Mouse (Mus musculus): ENCODE results near the gene Nat8f4. TPM values are rescaled to one million over a fixed set of nuclear protein-coding genes. Genes with fewer than 3 reads are reported as not detected.
"Not testable (repeated sequence)": the region's sequence is repeated elsewhere in the genome, so short reads cannot be mapped to it uniquely, and the experiment has no call there.

Gene Nat8f4
- polyA plus RNA-seq, 1 experiment from 2014 or later = 2.1 TPM

GRCm38 (mm10) chr6:85927476-85928464, 23.1 kb upstream of the Nat8f4 start:
- WGBS = 88% methylated on average over 9 of the region's 9 CpGs
- ATAC-seq (replicated peaks; ENCODE audit: extremely low read depth, insufficient read depth, low FRiP score) = no peak
- Histone ChIP-seq H3K27ac (ENCODE audit: low read length) (no peak overlapping the region), H3K9me3 (replicated peaks; ENCODE audit: control insufficient read depth, low read length) (no peaks in the 10 kb centered on the region), H3K36me3 (ENCODE audit: control insufficient read depth, insufficient read depth) (peaks cover 40% of the 10 kb centered on the region), H3K4me3 (ENCODE audit: low read length) (no peak overlapping the region), H3K9ac (ENCODE audit: low read length) (no peak overlapping the region), H3K27me3 (ENCODE audit: control insufficient read depth, insufficient read depth, low read length) (no peaks in the 10 kb centered on the region), H3K4me2 (ENCODE audit: low read depth, low read length) (no peak overlapping the region), H3K4me1 (ENCODE audit: control insufficient read depth, insufficient read depth, low read length) (no peaks in the 10 kb centered on the region)

GRCm38 (mm10) chr6:85926709-85927108, 22.0 kb upstream of the Nat8f4 start:
- no peaks in the 10 kb centered on the region for H3K4me1 ChIP-seq (ENCODE audit: control insufficient read depth, insufficient read depth, low read length)
- no peak overlapping the region for H3K27ac ChIP-seq (ENCODE audit: low read length)
- no peaks in the 10 kb centered on the region for H3K27me3 ChIP-seq (ENCODE audit: control insufficient read depth, insufficient read depth, low read length)
- H3K9me3 ChIP-seq (replicated peaks; ENCODE audit: control insufficient read depth, low read length) = no peaks in the 10 kb centered on the region
- no peak overlapping the region for H3K4me3 ChIP-seq (ENCODE audit: low read length)
- H3K4me2 ChIP-seq (ENCODE audit: low read depth, low read length) = no peak overlapping the region
- 64% methylated on average over 1 of the region's 1 CpGs for WGBS
- H3K36me3 ChIP-seq (ENCODE audit: control insufficient read depth, insufficient read depth) = peaks cover 46% of the 10 kb centered on the region
- ATAC-seq (replicated peaks; ENCODE audit: extremely low read depth, insufficient read depth, low FRiP score) = no peak
- no peak overlapping the region for H3K9ac ChIP-seq (ENCODE audit: low read length)

GRCm38 (mm10) chr6:85923643-85924042, 19.0 kb upstream of the Nat8f4 start:
- Histone ChIP-seq H3K4me3 (ENCODE audit: low read length) (no peak overlapping the region), H3K4me1 (ENCODE audit: control insufficient read depth, insufficient read depth, low read length) (no peaks in the 10 kb centered on the region), H3K36me3 (ENCODE audit: control insufficient read depth, insufficient read depth) (peaks cover 42% of the 10 kb centered on the region), H3K27ac (ENCODE audit: low read length) (no peak overlapping the region), H3K4me2 (ENCODE audit: low read depth, low read length) (no peak overlapping the region), H3K9ac (ENCODE audit: low read length) (no peak overlapping the region), H3K9me3 (replicated peaks; ENCODE audit: control insufficient read depth, low read length) (no peaks in the 10 kb centered on the region), H3K27me3 (ENCODE audit: control insufficient read depth, insufficient read depth, low read length) (no peaks in the 10 kb centered on the region)
- 100% methylated on average over 1 of the region's 1 CpGs for WGBS
- ATAC-seq (replicated peaks; ENCODE audit: extremely low read depth, insufficient read depth, low FRiP score) = no peak

GRCm38 (mm10) chr6:85919401-85919800, 14.7 kb upstream of the Nat8f4 start:
- Histone ChIP-seq H3K4me1 (ENCODE audit: control insufficient read depth, insufficient read depth, low read length) (peaks cover 9% of the 10 kb centered on the region), H3K27ac (ENCODE audit: low read length) (no peak overlapping the region), H3K9ac (ENCODE audit: low read length) (no peak overlapping the region), H3K4me2 (ENCODE audit: low read depth, low read length) (no peak overlapping the region), H3K27me3 (ENCODE audit: control insufficient read depth, insufficient read depth, low read length) (no peaks in the 10 kb centered on the region), H3K4me3 (ENCODE audit: low read length) (no peak overlapping the region), H3K36me3 (ENCODE audit: control insufficient read depth, insufficient read depth) (peaks cover 13% of the 10 kb centered on the region), H3K9me3 (replicated peaks; ENCODE audit: control insufficient read depth, low read length) (no peaks in the 10 kb centered on the region)
- no peak for ATAC-seq (replicated peaks; ENCODE audit: extremely low read depth, insufficient read depth, low FRiP score)
- 96% methylated on average over 4 of the region's 4 CpGs for WGBS

GRCm38 (mm10) chr6:85918341-85918740, 13.7 kb upstream of the Nat8f4 start:
- not testable (repeated sequence) for H3K4me1 ChIP-seq (ENCODE audit: control insufficient read depth, insufficient read depth, low read length); ATAC-seq (replicated peaks; ENCODE audit: extremely low read depth, insufficient read depth, low FRiP score); H3K9me3 ChIP-seq (replicated peaks; ENCODE audit: control insufficient read depth, low read length); H3K9ac ChIP-seq (ENCODE audit: low read length); H3K27ac ChIP-seq (ENCODE audit: low read length); H3K4me2 ChIP-seq (ENCODE audit: low read depth, low read length); H3K4me3 ChIP-seq (ENCODE audit: low read length); H3K27me3 ChIP-seq (ENCODE audit: control insufficient read depth, insufficient read depth, low read length)
- H3K36me3 ChIP-seq (ENCODE audit: control insufficient read depth, insufficient read depth) = peaks cover 10% of the 10 kb centered on the region
- 96% methylated on average over 3 of the region's 3 CpGs for WGBS

GRCm38 (mm10) chr6:85916596-85916995, 11.9 kb upstream of the Nat8f4 start:
- Histone ChIP-seq H3K9me3 (replicated peaks; ENCODE audit: control insufficient read depth, low read length) (no peaks in the 10 kb centered on the region), H3K36me3 (ENCODE audit: control insufficient read depth, insufficient read depth) (peaks cover 2% of the 10 kb centered on the region; the same call in 1 of the 2 replicates), H3K9ac (ENCODE audit: low read length) (peak overlapping the region; percentile 88), H3K4me3 (ENCODE audit: low read length) (peak overlapping the region; percentile 62), H3K4me1 (ENCODE audit: control insufficient read depth, insufficient read depth, low read length) (peaks cover 9% of the 10 kb centered on the region), H3K27me3 (ENCODE audit: control insufficient read depth, insufficient read depth, low read length) (no peaks in the 10 kb centered on the region), H3K4me2 (ENCODE audit: low read depth, low read length) (peak overlapping the region; percentile 75), H3K27ac (ENCODE audit: low read length) (peak overlapping the region; percentile 90)
- ATAC-seq (replicated peaks; ENCODE audit: extremely low read depth, insufficient read depth, low FRiP score) = no peak
- WGBS = 83% methylated on average over 6 of the region's 6 CpGs

GRCm38 (mm10) chr6:85915539-85916513, 11.1 kb upstream of the Nat8f4 start, which contains the start of gene Nat8f1:
Gene Nat8f1 (minus strand): TSS chr6:85915687.
- H3K9me3 ChIP-seq (replicated peaks; ENCODE audit: control insufficient read depth, low read length); H3K27me3 ChIP-seq (ENCODE audit: control insufficient read depth, insufficient read depth, low read length); H3K4me1 ChIP-seq (ENCODE audit: control insufficient read depth, insufficient read depth, low read length); H3K36me3 ChIP-seq (ENCODE audit: control insufficient read depth, insufficient read depth): not testable (repeated sequence)
- under 1% methylated on average over 60 of the region's 61 CpGs for WGBS
- Histone ChIP-seq H3K4me3 (ENCODE audit: low read length) (peak within 1 kb of the TSS; percentile 62), H3K27ac (ENCODE audit: low read length) (peak within 1 kb of the TSS; percentile 90), H3K9ac (ENCODE audit: low read length) (peak within 1 kb of the TSS; percentile 88), H3K4me2 (ENCODE audit: low read depth, low read length) (peak within 1 kb of the TSS; percentile 79)
- peak; percentile 96 for ATAC-seq (replicated peaks; ENCODE audit: extremely low read depth, insufficient read depth, low FRiP score)

GRCm38 (mm10) chr6:85915141-85915538, 10.5 kb upstream of the Nat8f4 start:
- peak overlapping the region; percentile 88 for H3K9ac ChIP-seq (ENCODE audit: low read length)
- ATAC-seq (replicated peaks; ENCODE audit: extremely low read depth, insufficient read depth, low FRiP score) = no peak
- WGBS = 6% methylated on average over 11 of the region's 11 CpGs
- H3K4me3 ChIP-seq (ENCODE audit: low read length) = peak overlapping the region; percentile 62
- no peaks in the 10 kb centered on the region for H3K9me3 ChIP-seq (replicated peaks; ENCODE audit: control insufficient read depth, low read length)
- H3K27ac ChIP-seq (ENCODE audit: low read length) = peak overlapping the region; percentile 90
- peak overlapping the region; percentile 79 for H3K4me2 ChIP-seq (ENCODE audit: low read depth, low read length)
- no peaks in the 10 kb centered on the region for H3K36me3 ChIP-seq (ENCODE audit: control insufficient read depth, insufficient read depth)
- peaks cover 9% of the 10 kb centered on the region for H3K4me1 ChIP-seq (ENCODE audit: control insufficient read depth, insufficient read depth, low read length)
- no peaks in the 10 kb centered on the region for H3K27me3 ChIP-seq (ENCODE audit: control insufficient read depth, insufficient read depth, low read length)

Data from heart, embryonic 16.5 days (tissue).